Mouse (Mus musculus) adipose tissue, adult 10 weeks (tissue): ENCODE measurements around the gene Zmat5. TPM values are rescaled to one million over a fixed set of nuclear protein-coding genes. Genes with fewer than 3 reads are reported as not detected.

ENCODE experiments used
- polyA plus RNA-seq: library from polyadenylated mRNA; stranded (reverse); fragments of 350-450 nt; fragmentation: Illumina TruSeq; extraction: RNeasy Lipid Tissue Mini Kit (QIAGEN cat#74804); gene quantifications from one replicate; pipeline ENCODE4 v1.2.3, GENCODE M21; 2014; ENCODE audit warnings: low read depth, low replicate concordance

The Zmat5 gene
- 23.3 TPM for polyA plus RNA-seq

DNA sequence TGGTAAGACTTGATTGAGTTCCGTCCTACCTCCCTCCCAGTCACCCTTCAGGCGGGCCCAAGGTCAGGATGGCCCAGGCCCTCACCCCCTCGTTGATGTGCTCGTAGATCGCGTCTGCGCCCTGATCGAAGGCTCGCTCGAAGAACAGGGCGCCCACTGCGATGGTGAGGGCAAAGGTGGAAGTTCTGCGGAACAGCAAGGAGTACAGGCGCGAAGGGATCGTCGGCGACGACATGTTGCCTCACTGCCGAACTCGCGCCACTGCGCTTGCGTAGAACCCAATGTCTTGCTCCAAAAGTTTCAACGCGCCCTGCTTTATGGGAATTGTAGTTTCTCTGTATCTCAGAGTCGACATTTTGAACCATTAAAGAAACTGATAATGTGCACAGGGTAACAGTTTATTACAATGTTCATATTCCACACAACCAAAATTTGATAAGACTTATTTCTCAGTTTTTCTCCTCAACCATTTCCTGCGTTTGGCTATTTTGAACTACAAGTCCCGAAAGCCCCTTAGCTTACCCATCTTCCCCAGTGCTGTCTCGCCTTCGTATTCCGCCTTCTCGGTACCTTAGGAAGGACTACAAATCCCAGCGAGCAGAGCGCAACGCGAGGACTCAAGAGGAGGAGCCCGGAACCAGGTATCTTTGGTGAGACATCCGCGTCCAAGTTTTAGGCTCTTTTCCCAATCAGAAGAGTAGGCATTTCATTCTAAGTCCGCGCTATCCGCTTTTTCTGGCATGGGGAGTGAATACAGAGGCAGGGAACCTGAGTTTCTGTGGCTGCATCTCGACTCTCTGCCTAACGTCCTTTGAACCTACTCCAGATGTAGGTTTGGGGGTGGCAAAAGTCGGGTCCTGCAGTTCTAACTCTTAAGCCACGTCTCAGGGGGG, at the start of gene Zmat5, which contains the start of gene Uqcr10:
Gene Zmat5 (plus strand): TSS at position 607 of the 893 bp plus-strand sequence.
Gene Uqcr10 (minus strand): TSS at position 271 of the 893 bp plus-strand sequence.

DNA sequence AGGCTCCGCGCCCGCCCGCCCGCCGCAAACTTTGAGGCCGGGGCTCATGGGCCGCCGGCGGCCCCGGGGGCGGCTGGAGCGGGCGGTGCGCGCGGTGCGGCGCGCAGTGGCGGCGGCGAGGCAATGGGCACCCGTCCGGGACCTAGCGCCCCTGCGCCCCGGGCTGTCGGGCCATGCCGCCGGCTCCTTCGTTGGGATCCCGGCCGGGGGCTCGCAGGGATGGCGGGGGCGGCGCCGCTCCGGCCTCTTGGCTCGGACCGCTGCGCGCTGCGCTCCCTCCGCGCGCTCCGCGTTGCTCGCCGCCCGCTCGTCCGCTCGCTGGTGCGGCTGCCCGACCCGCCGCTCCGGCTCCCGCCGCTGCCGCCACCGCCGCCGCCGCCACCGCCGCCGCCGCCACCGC, 42.3 kb downstream of the Zmat5 start, which contains the start of gene Cabp7:
Gene Cabp7 (minus strand): TSS at position 46 of the 400 bp plus-strand sequence.

Other genes starting within 250 kb of the Zmat5 start
- gene Mtmr3, start 109.8 kb upstream of the Zmat5 start, polyA plus RNA-seq, result 34.3 TPM
- not detected for gene Gm11032, start 84.6 kb upstream of the Zmat5 start, polyA plus RNA-seq
- 27.2 TPM for gene Ascc2, start 66.9 kb upstream of the Zmat5 start, polyA plus RNA-seq
- 374 TPM for gene Uqcr10, start 336 bp upstream of the Zmat5 start, polyA plus RNA-seq
- gene Cabp7, start 42.1 kb downstream of the Zmat5 start, polyA plus RNA-seq, result not detected
- 52.1 TPM for gene Nf2, start 144.9 kb downstream of the Zmat5 start, polyA plus RNA-seq
- 13.3 TPM for gene Nipsnap1, start 169.3 kb downstream of the Zmat5 start, polyA plus RNA-seq
- 20.1 TPM for gene Thoc5, start 190.6 kb downstream of the Zmat5 start, polyA plus RNA-seq
- gene Nefh, start 243.4 kb downstream of the Zmat5 start, polyA plus RNA-seq, result 0.26 TPM